Mouse (Mus musculus) lung, embryonic 16.5 days (tissue): Measurements from ENCODE around the gene Olfr1393. TPM values are rescaled to one million over a fixed set of nuclear protein-coding genes. Genes with fewer than 3 reads are reported as not detected.

Experiments
- ATAC-seq: fragments of 200-750 bp; cut with Nextera tagmentation; 2 replicates; pipeline ENCODE4 v1.8.0; 2017; ENCODE audit warnings: low read depth, mild to moderate bottlenecking, moderate library complexity
- H3K27ac ChIP-seq: fragments of 300-500 bp; sonication (generic); 2 replicates; pipeline ENCODE4 v1.5.1; 2014; ENCODE audit warnings: mild to moderate bottlenecking, control low read depth, low read length
- H3K27me3 ChIP-seq: fragments of 300-500 bp; sonication (generic); 2 replicates; pipeline ENCODE4 v1.6.1; 2014; ENCODE audit warnings: low read depth, low read length, mixed read lengths; ENCODE audit not compliant: control insufficient read depth, insufficient read depth
- H3K36me3 ChIP-seq: fragments of 300-500 bp; sonication (generic); 2 replicates; pipeline ENCODE4 v1.6.1; 2014; ENCODE audit warnings: low read length; ENCODE audit not compliant: control insufficient read depth, insufficient read depth
- H3K4me1 ChIP-seq: fragments of 300-500 bp; sonication (generic); replicated peaks from 2 replicates; pipeline ENCODE4 v1.6.1; 2014; ENCODE audit warnings: low read length, mixed read lengths; ENCODE audit not compliant: control insufficient read depth, insufficient read depth
- H3K4me2 ChIP-seq: fragments of 300-500 bp; sonication (generic); 2 replicates; pipeline ENCODE4 v1.6.1; 2014; ENCODE audit warnings: low read depth, low read length, control low read depth
- H3K4me3 ChIP-seq: fragments of 300-500 bp; sonication (generic); 2 replicates; pipeline ENCODE4 v1.5.1; 2014; ENCODE audit warnings: mild to moderate bottlenecking, low read length, control low read depth
- H3K9ac ChIP-seq: fragments of 300-500 bp; sonication (generic); 2 replicates; pipeline ENCODE4 v1.6.1; 2014; ENCODE audit warnings: low read length, control low read depth
- H3K9me3 ChIP-seq: fragments of 300-500 bp; sonication (generic); 2 replicates; pipeline ENCODE4 v1.6.1; 2016; ENCODE audit warnings: low read length; ENCODE audit not compliant: control insufficient read depth
- WGBS: fragments of 180-500 bp; shearing (Covaris S2); extraction: QIAGEN DNeasy Blood & Tissue Kit; methylation state at CpG from one replicate; pipeline ENCODE4 v1.1.7; 2014; 5-methylcytosine and 5-hydroxymethylcytosine counted together
- polyA plus RNA-seq: library from polyadenylated mRNA; unstranded; fragments of >200 nt; fragmentation: Nextera tagmentation; extraction: Ambion mirVana; gene quantifications from 2 replicates; pipeline ENCODE4 v1.2.1, GENCODE M21; 2015

The Olfr1393 gene
- polyA plus RNA-seq, 1 experiment from 2014 or later: 0.05 TPM

GRCm38 (mm10) chr11:49243727-49244594, 34.1 kb upstream of the Olfr1393 start, which contains the start of gene Mgat1:
Gene Mgat1, plus strand, starts transcription at chr11:49244191.
- peak within 1 kb of the TSS; percentile 60 for H3K4me3 ChIP-seq
- under 1% methylated on average over 56 of the region's 60 CpGs for WGBS
- peak within 1 kb of the TSS; percentile 79 for H3K9ac ChIP-seq
- H3K27me3 ChIP-seq: no peaks in the 10 kb centered on the region
- H3K36me3 ChIP-seq: no peaks in the 10 kb centered on the region
- H3K27ac ChIP-seq: peak within 1 kb of the TSS; percentile 98
- peak within 1 kb of the TSS; percentile 66 for H3K4me2 ChIP-seq
- peaks cover 43% of the 10 kb centered on the region for H3K4me1 ChIP-seq
- no peaks in the 10 kb centered on the region for H3K9me3 ChIP-seq
- ATAC-seq: peak; percentile 94

- Histone ChIP-seq H3K36me3 (no peaks in the 10 kb centered on the region), H3K27ac (peak overlapping the region; percentile 98), H3K4me3 (peak overlapping the region; percentile 60), H3K27me3 (no peaks in the 10 kb centered on the region), H3K9ac (peak overlapping the region; percentile 79), H3K4me1 (peaks cover 50% of the 10 kb centered on the region), H3K4me2 (peak overlapping the region; percentile 66), H3K9me3 (no peaks in the 10 kb centered on the region)
- 0% methylated on average over 4 of the region's 4 CpGs for WGBS
- peak; percentile 0; the same call in 1 of the 2 replicates for ATAC-seq
Observed at GRCm38 (mm10) chr11:49244595-49244930, 33.5 kb upstream of the Olfr1393 start.

GRCm38 (mm10) chr11:49245176-49245575, 32.9 kb upstream of the Olfr1393 start:
- peak overlapping the region; percentile 24 for H3K9ac ChIP-seq
- peaks cover 55% of the 10 kb centered on the region for H3K4me1 ChIP-seq
- H3K27ac ChIP-seq: peak overlapping the region; percentile 98
- 16% methylated on average over 7 of the region's 7 CpGs for WGBS
- no peaks in the 10 kb centered on the region for H3K27me3 ChIP-seq
- no peak for ATAC-seq
- H3K9me3 ChIP-seq: no peaks in the 10 kb centered on the region
- peak overlapping the region; percentile 66 for H3K4me2 ChIP-seq
- H3K4me3 ChIP-seq: peak overlapping the region; percentile 60
- H3K36me3 ChIP-seq: no peaks in the 10 kb centered on the region

- Histone ChIP-seq H3K27ac (peak overlapping the region; percentile 37), H3K4me2 (peak overlapping the region; percentile 66), H3K4me1 (peaks cover 56% of the 10 kb centered on the region), H3K4me3 (peak overlapping the region; percentile 60), H3K9me3 (no peaks in the 10 kb centered on the region), H3K27me3 (no peaks in the 10 kb centered on the region), H3K36me3 (no peaks in the 10 kb centered on the region), H3K9ac (peak overlapping the region; percentile 40)
- 23% methylated on average over 12 of the region's 12 CpGs for WGBS
- no peak for ATAC-seq
Observed at GRCm38 (mm10) chr11:49245634-49246415, 32.3 kb upstream of the Olfr1393 start.

GRCm38 (mm10) chr11:49246523-49246922, 31.6 kb upstream of the Olfr1393 start:
- H3K27me3 ChIP-seq: no peaks in the 10 kb centered on the region
- peaks cover 60% of the 10 kb centered on the region for H3K4me1 ChIP-seq
- no peak overlapping the region for H3K4me3 ChIP-seq
- no peak for ATAC-seq
- H3K27ac ChIP-seq: no peak overlapping the region
- no peaks in the 10 kb centered on the region for H3K9me3 ChIP-seq
- no peak overlapping the region for H3K9ac ChIP-seq
- H3K4me2 ChIP-seq: no peak overlapping the region
- H3K36me3 ChIP-seq: no peaks in the 10 kb centered on the region
- 84% methylated on average over 4 of the region's 4 CpGs for WGBS

- no peak for ATAC-seq
- 35% methylated on average over 2 of the region's 2 CpGs for WGBS
Observed at GRCm38 (mm10) chr11:49247255-49247654, 30.8 kb upstream of the Olfr1393 start.

GRCm38 (mm10) chr11:49248226-49248973, 29.7 kb upstream of the Olfr1393 start:
- Histone ChIP-seq H3K9me3 (no peaks in the 10 kb centered on the region), H3K27ac (peak overlapping the region; percentile 93), H3K4me3 (peak overlapping the region; percentile 7; the same call in 1 of the 2 replicates), H3K27me3 (no peaks in the 10 kb centered on the region), H3K4me1 (peaks cover 61% of the 10 kb centered on the region), H3K9ac (peak overlapping the region; percentile 89; the same call in 1 of the 2 replicates), H3K36me3 (peaks cover 4% of the 10 kb centered on the region), H3K4me2 (peak overlapping the region; percentile 71)
- 35% methylated on average over 6 of the region's 6 CpGs for WGBS
- ATAC-seq: no peak

More at GRCm38 (mm10) chr11:49247255-49247654, 30.8 kb upstream of the Olfr1393 start:
- Histone ChIP-seq H3K36me3 (no peaks in the 10 kb centered on the region), H3K4me2 (peak overlapping the region; percentile 3; the same call in 1 of the 2 replicates), H3K27me3 (no peaks in the 10 kb centered on the region), H3K4me3 (no peak overlapping the region), H3K4me1 (peaks cover 65% of the 10 kb centered on the region), H3K9me3 (no peaks in the 10 kb centered on the region), H3K9ac (0 out of 2 replicates have a peak overlapping the region, but pooled peaks have one; percentile 22), H3K27ac (peak overlapping the region; percentile 93)

GRCm38 (mm10) chr11:49248974-49249700, 29.0 kb upstream of the Olfr1393 start:
- H3K27me3 ChIP-seq: no peaks in the 10 kb centered on the region
- ATAC-seq: no peak
- WGBS: 59% methylated on average over 6 of the region's 6 CpGs
- H3K9me3 ChIP-seq: no peaks in the 10 kb centered on the region
- H3K4me3 ChIP-seq: peak overlapping the region; percentile 7; the same call in 1 of the 2 replicates
- peaks cover 6% of the 10 kb centered on the region for H3K36me3 ChIP-seq
- peak overlapping the region; percentile 89 for H3K9ac ChIP-seq
- H3K27ac ChIP-seq: peak overlapping the region; percentile 93
- peak overlapping the region; percentile 71 for H3K4me2 ChIP-seq
- peaks cover 61% of the 10 kb centered on the region for H3K4me1 ChIP-seq
